Mouse (Mus musculus) kidney, postnatal 4 days (tissue): ENCODE measurements around the gene Prr14.

Source experiments
- DNase-seq, 2 experiments: peaks; one replicate each; pipeline ENCODE4 v3.0.0; 2021; ENCODE audit warnings: mixed read lengths in 2 of 2

Prr14 gene

GRCm38 (mm10) chr7:127512231-127513015 is 53.0 kb downstream of the Prr14 start:
- DNase-seq: peak; percentile 92 to 96

GRCm38 (mm10) chr7:127513016-127513390 is 53.6 kb downstream of the Prr14 start:
- DNase-seq: peak; percentile 29 to 56

- no peak for DNase-seq
Measured at GRCm38 (mm10) chr7:127513781-127514180, 54.4 kb downstream of the Prr14 start.

GRCm38 (mm10) chr7:127515846-127516245 is 56.4 kb downstream of the Prr14 start:
- no peak for DNase-seq

- no peak for DNase-seq
Measured at GRCm38 (mm10) chr7:127516344-127516743, 56.9 kb downstream of the Prr14 start.

- DNase-seq: no peak
Measured at GRCm38 (mm10) chr7:127519284-127519683, 59.9 kb downstream of the Prr14 start, which contains the start of gene Gm42715. TSS of gene Gm42715 (plus strand) at chr7:127519584.
